Mouse (Mus musculus) hematopoietic stem cell, adult 5-6 weeks (primary cell): ENCODE data around the gene Gabpb2. TPM values are rescaled to one million over a fixed set of nuclear protein-coding genes. Genes with fewer than 3 reads are reported as not detected.

Experiments
- ATAC-seq, 2 experiments: fragments of 125-278 bp in 1 of 2; replicated peaks in 1 of 2; 2 replicates each; pipeline ENCODE4 v1.8.0; 2016 to 2017; ENCODE audit warnings: inconsistent platforms in 2 of 2, mild to moderate bottlenecking in 2 of 2, moderate number of reproducible peaks in 2 of 2, low read depth in 1 of 2, moderate TSS enrichment in 1 of 2; ENCODE audit not compliant: low FRiP score in 2 of 2, poor library complexity in 2 of 2, severe bottlenecking in 2 of 2, insufficient read depth in 1 of 2, low TSS enrichment in 1 of 2
- total RNA-seq: library from RNA; stranded (forward); fragments of 172-1452, 232-1000 nt; gene quantifications from 2 replicates; pipeline ENCODE4 v1.2.3, GENCODE M21; 2017

Gabpb2 gene
- total RNA-seq, 1 experiment from 2014 or later: 52.8 TPM

DNA sequence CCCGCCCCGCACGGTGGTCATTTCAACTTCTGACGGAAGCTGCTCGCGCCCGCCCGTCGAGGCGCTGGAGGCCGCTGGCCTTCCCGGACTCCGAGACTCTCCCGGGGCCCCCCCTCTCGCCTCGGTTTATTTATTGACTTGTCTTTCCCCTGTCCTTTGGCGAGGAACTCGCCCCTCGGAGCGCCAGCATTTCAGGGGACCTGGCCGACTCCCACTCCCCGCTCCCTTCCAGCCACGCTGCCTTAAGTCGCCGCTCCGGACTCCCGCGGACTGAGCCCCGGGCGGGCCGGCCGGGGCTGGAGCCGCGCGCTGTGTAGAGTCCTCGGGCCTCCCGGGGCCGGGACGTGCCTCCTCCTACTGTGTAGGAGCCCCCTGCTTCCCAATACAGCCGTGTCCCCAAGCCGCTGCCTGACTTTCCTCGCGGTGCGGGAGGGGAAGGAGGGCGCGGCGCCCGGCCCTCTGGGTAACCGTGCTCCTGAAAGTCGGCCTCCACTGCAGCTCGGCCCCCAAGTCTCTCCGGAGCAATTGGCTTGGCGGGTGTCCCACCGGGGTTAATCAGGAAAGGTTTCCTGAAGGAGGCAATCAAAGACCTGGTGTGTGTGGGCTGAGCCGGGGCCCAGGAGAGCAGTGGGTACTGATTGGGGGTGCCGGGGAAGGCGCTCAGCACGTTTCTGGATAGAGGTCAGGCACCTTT lies 44.3 kb downstream of the Gabpb2 start:
- peak in 1 of 2 experiments; percentile 10; a peak in 1 of 4 replicates for ATAC-seq

DNA sequence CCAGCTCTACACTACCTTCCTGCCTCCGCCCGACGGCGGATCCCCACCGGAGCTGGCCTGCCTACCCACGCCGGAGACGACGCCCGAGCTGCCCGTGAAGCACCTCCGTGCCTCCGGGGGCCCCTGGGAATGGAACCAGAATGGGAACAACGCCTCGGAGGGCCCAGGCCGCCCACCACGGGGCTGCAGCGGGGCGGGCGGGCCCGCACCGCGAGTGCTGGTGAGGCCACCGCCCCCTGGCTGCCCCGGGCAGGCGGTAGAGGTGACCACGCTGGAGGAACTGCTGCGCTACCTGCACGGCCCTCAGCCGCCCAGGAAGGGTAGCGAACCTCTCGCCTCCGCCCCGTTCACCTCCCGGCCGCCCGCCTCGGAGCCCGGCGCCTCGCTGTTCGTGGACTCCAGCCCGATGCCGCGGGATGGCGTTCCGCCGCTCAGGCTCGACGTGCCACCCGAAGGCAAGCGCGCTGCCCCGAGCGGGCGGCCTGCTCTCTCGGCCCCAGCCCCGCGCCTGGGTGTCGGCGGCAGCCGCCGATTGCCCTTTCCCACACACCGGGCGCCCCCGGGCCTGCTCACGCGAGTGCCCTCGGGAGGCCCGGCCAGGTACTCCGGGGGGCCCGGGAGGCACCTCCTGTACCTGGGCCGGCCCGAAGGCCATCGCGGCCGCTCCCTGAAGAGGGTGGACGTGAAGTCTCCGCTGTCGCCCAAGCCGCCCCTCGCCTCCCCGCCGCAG lies 45.0 kb downstream of the Gabpb2 start:
- ATAC-seq: no peak

DNA sequence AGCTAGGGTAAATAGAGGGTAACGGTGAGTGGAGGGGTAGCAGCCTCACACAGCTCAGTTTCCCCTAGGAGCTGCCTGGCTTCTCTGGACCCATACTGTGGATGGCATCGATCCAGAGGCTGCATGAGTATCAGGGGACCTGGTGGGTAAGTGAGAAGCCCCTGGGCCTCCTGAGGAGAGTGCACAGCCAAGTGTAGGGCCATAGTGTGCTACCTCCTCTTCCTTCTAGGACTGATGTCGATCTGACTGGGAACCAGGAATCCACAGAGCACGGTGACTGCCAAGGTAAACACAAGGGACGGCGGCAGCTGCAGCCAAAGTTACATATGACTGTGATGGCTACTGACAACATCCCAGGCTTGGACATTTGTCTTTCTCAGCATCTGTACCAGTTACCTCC lies 46.6 kb downstream of the Gabpb2 start:
- no peak for ATAC-seq

DNA sequence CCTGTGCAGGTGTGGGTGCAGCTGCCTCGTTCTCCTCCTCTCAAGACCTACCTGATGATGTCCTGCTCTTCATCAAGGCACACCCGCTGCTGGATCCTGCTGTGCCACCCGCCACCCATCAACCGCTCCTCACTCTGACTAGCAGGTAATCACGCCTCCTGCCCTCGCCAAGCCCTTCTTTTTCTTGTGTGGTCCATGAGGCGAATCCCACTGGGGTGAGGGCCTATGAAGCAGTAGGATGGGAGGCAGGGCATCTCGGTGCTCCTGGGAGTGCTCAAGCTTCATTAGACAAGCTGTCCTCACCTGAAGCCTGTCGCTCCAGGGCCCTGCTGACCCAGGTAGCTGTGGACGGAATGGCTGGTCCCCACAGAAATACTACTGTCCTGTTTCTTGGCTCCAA lies 47.7 kb downstream of the Gabpb2 start:
- no peak for ATAC-seq

DNA sequence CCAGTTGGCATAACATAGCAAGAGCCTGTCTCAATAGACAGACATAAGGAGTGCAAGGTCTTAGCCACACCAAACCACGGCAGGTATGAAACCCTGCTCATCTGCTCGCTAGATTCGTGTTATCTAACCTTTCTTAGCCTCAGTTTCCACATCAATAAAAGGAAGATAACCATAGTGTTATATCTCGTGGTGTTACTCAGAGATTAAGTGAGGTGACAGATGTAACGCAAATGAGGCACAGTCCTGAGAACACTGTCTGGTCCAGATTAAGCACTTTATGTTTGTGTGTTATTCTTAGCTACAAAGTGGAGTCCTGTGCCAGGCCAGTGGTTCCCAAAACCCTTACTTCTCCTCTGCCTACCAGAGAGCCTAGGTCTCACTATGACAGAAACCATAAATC lies 52.9 kb downstream of the Gabpb2 start:
- ATAC-seq: no peak

DNA sequence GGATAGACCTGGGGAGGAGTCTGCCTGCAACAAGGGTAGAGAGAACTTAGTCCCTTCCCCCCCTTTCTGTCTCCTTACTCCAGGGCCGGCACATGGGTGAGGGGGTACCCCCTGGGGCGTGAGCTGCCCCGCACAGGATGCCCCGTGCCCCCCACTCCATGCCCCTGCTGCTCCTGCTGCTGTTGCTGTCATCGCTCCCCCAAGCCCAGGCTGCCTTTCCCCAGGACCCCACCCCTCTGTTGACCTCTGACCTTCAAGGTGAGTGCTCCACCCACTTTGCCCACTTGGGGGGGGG lies 53.5 kb downstream of the Gabpb2 start:
- no peak for ATAC-seq

DNA sequence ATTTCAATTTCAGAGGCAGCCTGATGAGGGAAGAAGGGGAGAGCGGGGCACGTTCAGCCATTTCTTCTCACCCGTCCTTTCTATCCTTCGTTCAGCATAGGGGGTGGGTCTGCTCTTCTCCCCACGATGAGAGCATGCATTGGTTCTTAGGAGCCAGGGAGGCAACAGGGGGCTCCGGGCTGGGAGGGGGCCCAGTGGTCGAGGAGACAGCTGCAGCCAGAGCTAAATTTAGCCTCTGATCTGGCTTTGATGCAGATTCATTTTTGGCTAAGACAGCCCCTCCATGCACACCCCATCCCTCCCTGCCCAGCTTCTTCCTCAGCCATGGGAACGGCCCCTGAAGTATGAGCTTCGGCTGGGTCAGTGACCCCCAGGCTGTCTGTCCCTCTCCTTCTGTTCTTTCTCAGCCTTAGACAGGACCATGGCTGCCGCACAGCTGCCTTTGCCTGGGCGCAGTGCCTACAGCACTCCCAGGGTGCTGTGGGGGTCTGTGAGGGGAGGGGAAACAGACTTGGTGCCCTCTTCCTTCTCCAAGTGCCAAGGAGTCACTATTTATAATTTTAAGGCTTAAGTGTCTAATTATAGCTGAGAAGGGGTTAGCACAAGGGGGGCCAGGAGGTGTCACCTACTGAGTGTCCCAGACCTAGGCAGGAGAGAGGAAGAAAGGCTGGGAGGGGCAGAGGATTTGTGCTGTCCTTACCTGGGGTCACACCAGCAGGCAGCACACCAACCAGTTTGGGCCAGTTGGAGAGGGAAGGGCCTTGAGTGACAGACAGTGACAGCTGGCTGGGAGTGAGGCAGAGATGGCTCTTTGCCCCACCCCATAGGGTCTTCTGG lies 54.1 kb downstream of the Gabpb2 start:
- ATAC-seq: no peak

DNA sequence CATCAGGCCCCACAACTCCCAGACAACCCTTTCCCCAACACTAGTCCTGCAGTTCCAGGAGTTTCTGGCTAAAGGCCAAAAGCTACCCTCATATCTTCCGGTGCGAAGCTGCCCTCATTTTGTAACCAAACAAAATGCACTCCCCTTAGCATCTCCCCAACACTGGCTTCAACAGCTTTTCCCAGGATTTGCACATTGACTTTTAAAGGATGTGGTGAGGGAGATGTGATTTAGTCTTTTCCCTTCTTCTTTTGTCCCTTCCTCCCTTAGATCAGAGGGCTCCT lies 55.4 kb downstream of the Gabpb2 start:
- ATAC-seq: no peak

DNA sequence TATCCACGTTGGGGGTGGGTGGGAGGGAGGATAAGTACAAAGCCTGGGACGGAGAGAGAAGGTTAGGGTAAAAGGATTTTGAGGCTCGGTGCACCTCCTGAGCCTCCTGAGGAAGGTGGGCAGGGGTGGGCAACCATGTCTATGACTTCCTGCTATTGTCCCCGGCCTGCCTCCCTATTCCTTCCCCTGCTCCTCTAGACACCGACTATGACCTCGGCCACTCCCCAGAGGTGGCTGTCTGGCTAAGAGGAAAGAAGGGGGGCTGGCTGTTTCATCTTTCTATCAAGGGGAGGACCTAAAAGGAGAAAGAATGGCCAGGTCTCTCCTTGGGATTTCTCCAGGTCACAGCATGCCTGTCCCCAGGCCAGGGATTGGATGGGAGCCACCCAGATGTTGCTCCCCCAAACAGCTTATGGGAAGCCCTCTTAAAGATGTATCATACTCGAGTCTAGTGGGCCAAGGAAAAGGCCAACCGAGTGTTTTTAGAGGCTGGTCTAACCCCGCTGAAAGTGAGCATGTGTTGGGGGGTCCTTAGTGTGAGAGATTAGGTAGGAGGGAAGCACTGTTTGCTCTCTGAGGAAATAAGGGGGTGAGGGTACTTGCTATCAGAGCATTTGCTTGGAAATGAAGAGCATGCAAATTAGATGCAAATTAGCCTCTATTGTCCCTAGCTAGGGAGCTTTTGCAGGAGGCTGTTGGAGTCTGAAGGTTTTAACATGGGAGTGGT lies 55.9 kb downstream of the Gabpb2 start:
- ATAC-seq: no peak

DNA sequence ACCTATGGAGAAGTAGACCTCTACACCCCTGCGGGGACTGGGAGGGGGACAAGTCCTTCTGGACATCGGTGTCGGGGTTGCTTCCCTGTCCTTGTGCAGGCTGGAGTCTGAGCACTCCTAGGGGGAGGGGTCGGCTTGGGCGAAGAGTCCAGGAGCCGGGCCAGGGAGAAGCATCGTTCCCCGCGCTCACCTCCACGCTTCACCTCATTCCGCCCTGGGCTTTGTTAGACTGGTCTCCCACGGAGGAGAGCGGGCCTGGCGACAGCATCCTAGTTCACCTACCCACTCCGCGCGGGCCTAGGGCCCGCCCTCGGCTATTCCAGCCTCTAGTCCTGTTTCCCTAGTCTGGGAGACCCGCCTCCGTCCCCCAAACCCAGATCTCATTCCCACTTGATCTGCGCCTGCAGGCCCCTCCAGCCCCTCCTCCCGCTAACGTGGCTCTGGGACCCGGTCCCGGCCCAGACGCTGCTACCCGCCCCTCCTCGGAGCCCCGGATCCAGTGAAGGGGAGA lies 56.6 kb downstream of the Gabpb2 start:
- no peak for ATAC-seq

DNA sequence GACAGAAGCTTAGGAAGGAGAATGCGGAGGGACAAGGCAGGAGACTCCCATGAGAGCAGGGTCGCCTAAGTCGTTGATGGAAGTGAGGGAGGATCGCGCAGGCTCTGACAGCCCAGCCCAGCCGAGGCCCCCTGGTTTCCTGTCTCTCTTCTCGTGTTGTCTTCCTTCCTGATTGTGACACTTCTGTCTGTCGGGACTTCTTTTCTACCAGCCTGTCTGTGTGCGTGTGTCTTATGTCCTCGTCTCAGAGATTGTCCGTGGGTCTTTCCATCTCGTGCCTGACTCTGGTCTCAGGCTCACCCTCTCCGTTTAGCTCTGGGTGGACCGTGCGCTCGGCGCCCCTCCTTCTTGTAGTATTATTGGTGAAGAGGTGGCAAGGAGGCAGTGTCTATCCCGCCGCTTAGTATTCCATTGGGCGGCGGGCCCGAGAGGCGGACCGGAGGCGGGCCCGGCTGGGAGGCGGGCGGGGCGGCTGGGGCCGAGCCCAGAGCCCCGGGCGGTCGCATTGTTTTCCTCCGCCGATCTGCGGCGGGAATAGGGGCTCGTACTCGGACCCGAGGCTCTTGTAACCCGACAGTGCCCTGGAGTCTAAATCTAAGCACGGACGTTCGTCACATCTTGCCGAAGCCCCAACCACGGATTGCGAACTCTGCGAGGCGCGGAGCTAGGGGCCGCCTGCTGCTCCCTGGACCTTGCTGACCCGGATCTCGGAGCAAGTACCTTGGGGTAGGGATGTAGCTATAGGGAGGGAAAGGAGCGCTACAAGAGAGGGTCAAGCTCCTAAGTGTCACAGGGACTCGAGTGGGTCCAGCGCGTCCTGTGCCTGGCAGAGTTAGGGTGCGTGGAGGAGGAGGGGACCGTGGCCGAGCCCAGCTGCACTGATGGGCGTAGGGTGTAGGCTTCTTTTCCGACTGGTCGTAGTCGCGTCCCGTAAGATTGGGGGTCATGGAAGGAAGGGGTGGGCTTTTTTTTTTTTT lies 57.4 kb downstream of the Gabpb2 start, which contains the start of gene Sema6c:
Gene Sema6c, plus strand, starts transcription at position 471 of the 977 bp plus-strand sequence.
- ATAC-seq: peak; percentile 98 to 99

DNA sequence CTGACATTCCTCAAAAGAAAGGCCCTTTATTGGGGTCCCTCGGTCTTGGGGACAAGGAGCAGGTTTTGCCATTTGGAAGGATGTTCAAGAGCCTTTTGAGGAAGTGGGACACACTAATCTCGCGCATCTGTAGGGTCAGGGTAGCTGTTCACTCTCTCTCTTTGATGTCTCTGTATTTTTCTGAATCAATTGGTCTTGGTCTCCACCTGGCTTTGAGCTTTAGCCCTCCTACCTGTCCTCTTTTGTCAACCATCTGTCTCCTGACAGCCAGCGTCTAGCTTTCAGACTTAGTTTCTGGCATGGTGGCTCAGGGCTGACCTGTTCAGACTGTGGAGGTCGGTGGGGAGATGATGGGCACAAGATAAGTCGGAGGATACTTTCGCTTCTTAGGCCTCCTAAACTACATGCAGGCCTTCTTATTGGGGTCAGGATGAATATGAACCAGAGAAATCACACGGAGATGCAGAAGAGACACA lies 58.2 kb downstream of the Gabpb2 start:
- no peak for ATAC-seq

DNA sequence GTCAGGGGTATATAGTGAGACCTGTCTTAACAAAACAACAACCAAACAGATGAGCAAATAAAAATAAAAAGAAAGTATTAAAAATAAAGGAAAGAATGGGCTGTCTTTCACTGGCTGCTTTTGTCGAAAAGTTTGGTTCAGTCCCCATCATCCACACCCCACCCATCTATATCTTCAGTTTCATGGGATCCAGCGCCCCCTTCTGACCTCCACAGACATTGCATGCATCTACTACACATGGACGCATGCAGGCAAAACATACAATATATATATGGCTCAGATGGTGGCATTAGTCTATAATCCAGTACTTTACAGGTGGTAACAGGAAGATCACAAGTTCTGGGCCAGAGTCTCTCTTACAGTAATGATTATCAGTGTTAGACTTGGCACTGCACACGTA lies 63.8 kb downstream of the Gabpb2 start:
- peak; percentile 73 to 81 for ATAC-seq

DNA sequence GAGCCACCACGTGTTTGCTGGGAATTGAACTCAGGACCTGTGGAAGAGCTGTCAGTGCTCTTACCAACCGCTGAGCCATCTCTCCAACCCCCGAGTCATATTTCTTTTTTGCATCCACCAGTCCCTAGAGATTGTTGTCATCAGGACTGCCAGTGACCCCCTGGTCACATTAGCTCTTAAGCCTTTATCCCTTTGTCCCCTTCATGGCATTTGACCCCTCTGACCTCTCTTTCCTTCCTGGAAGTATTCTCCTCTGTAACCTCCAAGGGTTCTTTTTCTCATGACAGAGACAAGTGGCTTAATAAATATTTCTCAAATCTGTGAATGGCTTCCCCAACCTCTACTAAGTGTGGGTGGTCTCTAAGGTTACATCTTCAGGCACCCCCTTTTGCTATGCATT lies 69.8 kb downstream of the Gabpb2 start:
- ATAC-seq: no peak

DNA sequence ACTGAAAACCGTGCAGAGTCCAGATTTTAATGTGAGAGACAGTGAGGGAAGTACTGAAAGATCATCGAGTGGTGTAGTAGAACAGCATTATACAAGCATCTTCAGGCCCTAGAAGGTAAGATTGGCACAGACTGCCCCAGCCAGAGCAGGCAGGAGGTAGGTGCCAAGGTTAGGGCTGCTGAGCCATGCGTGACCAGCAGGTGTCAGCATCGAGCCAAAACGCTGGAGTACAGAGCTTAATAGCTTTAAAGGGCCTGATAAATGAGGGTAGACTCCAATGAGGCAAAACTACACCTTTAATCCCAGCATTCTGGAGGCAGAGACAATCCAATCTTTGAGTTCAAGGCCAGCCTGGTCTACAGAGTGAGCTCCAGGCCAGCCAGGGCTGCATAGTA lies 75.1 kb downstream of the Gabpb2 start:
- peak; percentile 79 for ATAC-seq

DNA sequence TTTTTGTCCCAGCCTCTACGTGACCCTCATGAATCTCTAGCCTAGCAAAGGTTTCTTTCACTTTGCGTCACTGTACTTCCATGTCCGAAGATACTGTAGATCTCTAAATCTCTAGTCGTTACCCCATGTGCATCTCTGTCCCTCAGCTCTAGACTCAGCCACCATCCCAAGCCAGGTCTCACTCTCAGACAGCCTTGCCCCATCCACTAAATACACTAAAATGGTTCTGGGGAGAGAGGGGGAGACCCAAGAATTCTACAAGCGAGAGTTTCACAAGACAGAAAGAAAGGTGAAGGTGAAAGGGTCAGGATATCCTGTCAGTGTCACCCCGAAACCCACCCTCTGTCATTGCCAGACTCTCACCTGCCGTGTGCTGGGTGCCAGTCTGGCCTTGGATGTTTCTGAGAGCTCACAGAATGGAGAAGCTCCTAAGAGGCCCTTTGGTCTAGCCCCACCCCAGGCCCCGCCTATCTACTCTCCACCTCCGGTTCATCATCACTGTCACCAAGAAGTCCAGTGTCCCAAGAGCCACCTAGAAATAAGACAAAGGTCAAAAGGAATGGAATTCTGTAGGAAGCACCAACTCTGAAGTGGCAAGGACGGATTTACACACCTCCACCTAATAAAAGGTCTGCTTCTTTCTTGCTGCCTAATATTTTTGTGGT lies 75.6 kb downstream of the Gabpb2 start, which contains the start of gene Tnfaip8l2:
Gene Tnfaip8l2, minus strand, starts transcription at position 409 of the 665 bp plus-strand sequence.
- peak; percentile 0 to 55; a peak in 1 of 4 replicates for ATAC-seq
